Mouse (Mus musculus) midbrain, postnatal 0 days (tissue): ENCODE measurements at regions not wholly inside any gene's neighbourhood (a gene's known extent, or its start where the extent isn't known, plus 50 kb on each side); places are given as distances from the start of the nearest gene placed in this dataset.

Source experiments
- ATAC-seq: fragments of 200-750 bp; cut with Nextera tagmentation; 2 replicates; pipeline ENCODE4 v1.8.0; 2017; ENCODE audit warnings: moderate number of reproducible peaks, mild to moderate bottlenecking, moderate TSS enrichment, moderate library complexity; ENCODE audit not compliant: low FRiP score
- DNase-seq: peaks from one replicate; pipeline ENCODE4 v3.0.0-alpha.2; 2015; ENCODE audit warnings: low spot score
- H3K27ac ChIP-seq: fragments of 300-500 bp; sonication (generic); 2 replicates; pipeline ENCODE4 v1.5.1; 2014; ENCODE audit warnings: low read depth, mild to moderate bottlenecking, low read length, mixed read lengths
- H3K27me3 ChIP-seq: fragments of 300-500 bp; sonication (generic); 2 replicates; pipeline ENCODE4 v1.6.1; 2014; ENCODE audit warnings: low read length, control low read depth, mixed read lengths; ENCODE audit not compliant: insufficient read depth
- H3K36me3 ChIP-seq: fragments of 300-500 bp; sonication (generic); 2 replicates; pipeline ENCODE4 v1.6.1; 2014; ENCODE audit warnings: low read length, control low read depth, mixed read lengths; ENCODE audit not compliant: insufficient read depth
- H3K4me1 ChIP-seq: fragments of 300-500 bp; sonication (generic); 2 replicates; pipeline ENCODE4 v1.6.1; 2014; ENCODE audit warnings: mild to moderate bottlenecking, control low read depth, antibody characterized with exemption, low read length, mixed read lengths; ENCODE audit not compliant: insufficient read depth
- H3K4me2 ChIP-seq: fragments of 300-500 bp; sonication (generic); 2 replicates; pipeline ENCODE4 v1.6.1; 2014; ENCODE audit warnings: low read depth, mild to moderate bottlenecking, low read length, mixed read lengths; ENCODE audit not compliant: poor library complexity, severe bottlenecking
- H3K4me3 ChIP-seq: fragments of 300-500 bp; sonication (generic); 2 replicates; pipeline ENCODE4 v1.5.1; 2014; ENCODE audit warnings: low read depth, mild to moderate bottlenecking, low read length, moderate library complexity
- H3K9ac ChIP-seq: fragments of 300-500 bp; sonication (generic); replicated peaks from 2 replicates; pipeline ENCODE4 v1.6.1; 2014; ENCODE audit warnings: mild to moderate bottlenecking, low read length, moderate library complexity, mixed read lengths; ENCODE audit not compliant: poor library complexity, severe bottlenecking
- H3K9me3 ChIP-seq: fragments of 300-500 bp; sonication (generic); 2 replicates; pipeline ENCODE4 v1.6.1; 2016; ENCODE audit warnings: low read length, control low read depth
- CTCF ChIP-seq: IDR thresholded peaks from 2 replicates; pipeline ENCODE4 v1.5.1; 2016; ENCODE audit warnings: antibody characterized with exemption, mild to moderate bottlenecking
- WGBS: fragments of 180-500 bp; shearing (Covaris S2); extraction: QIAGEN DNeasy Blood & Tissue Kit; methylation state at CpG from one replicate; pipeline ENCODE4 v1.1.7; 2014; 5-methylcytosine and 5-hydroxymethylcytosine counted together

GRCm38 (mm10) chr8:51906516-51906915, 1605.0 kb upstream of the Aga start:
- Histone ChIP-seq H3K9me3 (no peaks in the 10 kb centered on the region), H3K36me3 (no peaks in the 10 kb centered on the region), H3K4me3 (no peak overlapping the region), H3K9ac (no peak overlapping the region), H3K27me3 (no peaks in the 10 kb centered on the region), H3K4me2 (no peak overlapping the region), H3K4me1 (no peaks in the 10 kb centered on the region), H3K27ac (no peak overlapping the region)
- DNase-seq (peak; percentile 66), ATAC-seq (no peak)
- 39% methylated on average over 2 of the region's 2 CpGs for WGBS
- TF ChIP-seq CTCF: no peak

- no peak for DNase-seq
- no peak overlapping the region for H3K27ac ChIP-seq
- no peak for TF ChIP-seq CTCF
- H3K9ac ChIP-seq: no peak overlapping the region
- no peak overlapping the region for H3K4me3 ChIP-seq
- no peaks in the 10 kb centered on the region for H3K36me3 ChIP-seq
- no peak for ATAC-seq
- H3K27me3 ChIP-seq: no peaks in the 10 kb centered on the region
- no peaks in the 10 kb centered on the region for H3K4me1 ChIP-seq
- H3K4me2 ChIP-seq: no peak overlapping the region
- no peaks in the 10 kb centered on the region for H3K9me3 ChIP-seq
- WGBS: 67% methylated on average over 2 of the region's 2 CpGs
Observed at GRCm38 (mm10) chr8:51910351-51910750, 1601.2 kb upstream of the Aga start.

- 65% methylated on average over 1 of the region's 1 CpGs for WGBS
- Histone ChIP-seq H3K27me3 (no peaks in the 10 kb centered on the region), H3K4me3 (no peak overlapping the region), H3K9ac (no peak overlapping the region), H3K27ac (no peak overlapping the region), H3K4me2 (no peak overlapping the region), H3K9me3 (no peaks in the 10 kb centered on the region), H3K36me3 (no peaks in the 10 kb centered on the region), H3K4me1 (no peaks in the 10 kb centered on the region)
- no peak for TF ChIP-seq CTCF
- DNase-seq (no peak), ATAC-seq (no peak)
Observed at GRCm38 (mm10) chr8:51944876-51945275, 1566.7 kb upstream of the Aga start.

- no peak overlapping the region for H3K9ac ChIP-seq
- no peak overlapping the region for H3K4me3 ChIP-seq
- no peaks in the 10 kb centered on the region for H3K4me1 ChIP-seq
- no peak overlapping the region for H3K27ac ChIP-seq
- DNase-seq: no peak
- no peaks in the 10 kb centered on the region for H3K9me3 ChIP-seq
- H3K36me3 ChIP-seq: no peaks in the 10 kb centered on the region
- no peak for ATAC-seq
- no peak overlapping the region for H3K4me2 ChIP-seq
- no peak for TF ChIP-seq CTCF
- 95% methylated on average over 4 of the region's 4 CpGs for WGBS
- H3K27me3 ChIP-seq: no peaks in the 10 kb centered on the region
Observed at GRCm38 (mm10) chr8:51962516-51962915, 1549.0 kb upstream of the Aga start.

- no peak for TF ChIP-seq CTCF
- ATAC-seq (no peak), DNase-seq (no peak)
- Histone ChIP-seq H3K4me2 (no peak overlapping the region), H3K4me1 (no peaks in the 10 kb centered on the region), H3K9me3 (no peaks in the 10 kb centered on the region; the same call in 1 of the 2 replicates), H3K27ac (no peak overlapping the region), H3K27me3 (no peaks in the 10 kb centered on the region), H3K9ac (no peak overlapping the region), H3K36me3 (no peaks in the 10 kb centered on the region), H3K4me3 (no peak overlapping the region)
- 88% methylated on average over 4 of the region's 4 CpGs for WGBS
Observed at GRCm38 (mm10) chr8:52001696-52002095, 1509.8 kb upstream of the Aga start.
